Mouse (Mus musculus) hindbrain, embryonic 11.5 days (tissue): ENCODE results near the gene Abca17. TPM values are rescaled to one million over a fixed set of nuclear protein-coding genes. Genes with fewer than 3 reads are reported as not detected.

Source experiments
- ATAC-seq: fragments of 200-750 bp; cut with Nextera tagmentation; 2 replicates; pipeline ENCODE4 v1.8.0; 2017; ENCODE audit warnings: mild to moderate bottlenecking, moderate TSS enrichment, moderate library complexity; ENCODE audit not compliant: low FRiP score
- DNase-seq: peaks from one replicate; pipeline ENCODE4 v3.0.0-alpha.2; 2015; ENCODE audit warnings: low spot score
- H3K27ac ChIP-seq: fragments of 300-500 bp; sonication (generic); 2 replicates; pipeline ENCODE4 v1.5.1; 2014; ENCODE audit warnings: mild to moderate bottlenecking, low read depth, low read length
- H3K27me3 ChIP-seq: fragments of 300-500 bp; sonication (generic); 2 replicates; pipeline ENCODE4 v1.6.1; 2014; ENCODE audit warnings: mild to moderate bottlenecking, low read length, moderate library complexity, mixed read lengths; ENCODE audit not compliant: control insufficient read depth, insufficient read depth
- H3K36me3 ChIP-seq: fragments of 300-500 bp; sonication (generic); 2 replicates; pipeline ENCODE4 v1.6.1; 2014; ENCODE audit warnings: mild to moderate bottlenecking, low read length, moderate library complexity, mixed read lengths; ENCODE audit not compliant: control insufficient read depth, insufficient read depth
- H3K4me1 ChIP-seq: fragments of 300-500 bp; sonication (generic); replicated peaks from 2 replicates; pipeline ENCODE4 v1.6.1; 2014; ENCODE audit warnings: low read length, mixed read lengths; ENCODE audit not compliant: control insufficient read depth, insufficient read depth
- H3K4me2 ChIP-seq: fragments of 300-500 bp; sonication (generic); replicated peaks from 2 replicates; pipeline ENCODE4 v1.6.1; 2014; ENCODE audit warnings: mild to moderate bottlenecking, low read depth, low read length
- H3K4me3 ChIP-seq: fragments of 300-500 bp; sonication (generic); 2 replicates; pipeline ENCODE4 v1.5.1; 2014; ENCODE audit warnings: low read depth, low read length
- H3K9ac ChIP-seq: fragments of 300-500 bp; sonication (generic); 2 replicates; pipeline ENCODE4 v1.6.1; 2014; ENCODE audit warnings: low read depth, low read length
- H3K9me3 ChIP-seq: fragments of 300-500 bp; sonication (generic); 2 replicates; pipeline ENCODE4 v1.6.1; 2016; ENCODE audit warnings: low read length; ENCODE audit not compliant: control insufficient read depth
- WGBS: fragments of 180-500 bp; shearing (Covaris S2); extraction: QIAGEN DNeasy Blood & Tissue Kit; methylation state at CpG from one replicate; pipeline ENCODE4 v1.1.7; 2014; 5-methylcytosine and 5-hydroxymethylcytosine counted together
- polyA plus RNA-seq: library from polyadenylated mRNA; unstranded; fragments of >200 nt; fragmentation: Nextera tagmentation; extraction: Ambion mirVana; gene quantifications from 2 replicates; pipeline ENCODE4 v1.2.1, GENCODE M21; 2014

Abca17 gene
- polyA plus RNA-seq, 1 experiment from 2014 or later = not detected

DNA sequence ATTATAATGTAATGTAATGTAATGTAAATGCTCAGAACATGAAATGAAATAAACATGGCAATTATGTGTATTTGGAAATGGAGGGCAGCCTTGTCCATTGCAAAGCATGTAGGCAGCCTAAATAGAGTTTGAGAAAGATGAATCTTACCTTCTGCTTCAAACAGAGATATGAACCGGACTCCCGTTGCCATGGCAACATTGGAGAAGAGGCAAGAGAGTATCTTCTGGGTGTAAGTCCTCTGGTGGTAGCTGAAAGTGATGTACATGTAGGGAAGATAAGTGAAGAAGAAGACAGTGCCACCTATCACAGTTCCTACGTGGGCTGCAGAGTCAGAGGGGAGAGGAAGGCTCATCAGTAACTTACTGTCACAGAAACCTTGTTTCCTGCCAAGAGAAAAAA is 30.0 kb downstream of the Abca17 start:
- Histone ChIP-seq H3K9ac (no peak overlapping the region), H3K27ac (no peak overlapping the region), H3K36me3 (no peaks in the 10 kb centered on the region), H3K9me3 (no peaks in the 10 kb centered on the region; the same call in 1 of the 2 replicates), H3K4me2 (no peak overlapping the region), H3K4me1 (no peaks in the 10 kb centered on the region), H3K4me3 (no peak overlapping the region), H3K27me3 (no peaks in the 10 kb centered on the region)
- DNase-seq (no peak), ATAC-seq (no peak)
- 90% methylated on average over 3 of the region's 3 CpGs for WGBS

GRCm38 (mm10) chr17:24307500-24307899 is 43.4 kb downstream of the Abca17 start:
- Histone ChIP-seq H3K9ac (no peak overlapping the region), H3K4me2 (no peak overlapping the region), H3K27ac (no peak overlapping the region), H3K4me3 (no peak overlapping the region), H3K36me3 (no peaks in the 10 kb centered on the region), H3K9me3 (no peaks in the 10 kb centered on the region), H3K27me3 (no peaks in the 10 kb centered on the region), H3K4me1 (no peaks in the 10 kb centered on the region)
- no peak for ATAC-seq
- 47% methylated on average over 4 of the region's 4 CpGs for WGBS
- DNase-seq = peak; percentile 12

- no peaks in the 10 kb centered on the region for H3K36me3 ChIP-seq
- H3K27ac ChIP-seq = no peak overlapping the region
- no peak overlapping the region for H3K4me3 ChIP-seq
- H3K9ac ChIP-seq = no peak overlapping the region
- no peaks in the 10 kb centered on the region for H3K4me1 ChIP-seq
- no peaks in the 10 kb centered on the region for H3K9me3 ChIP-seq
- WGBS = 87% methylated on average over 4 of the region's 4 CpGs
- DNase-seq (no peak), ATAC-seq (no peak)
- no peaks in the 10 kb centered on the region for H3K27me3 ChIP-seq
- H3K4me2 ChIP-seq = no peak overlapping the region
Measured at GRCm38 (mm10) chr17:24300651-24301050, 50.2 kb downstream of the Abca17 start.

GRCm38 (mm10) chr17:24289338-24289737 is 61.5 kb downstream of the Abca17 start:
- no peak overlapping the region for H3K27ac ChIP-seq
- no peaks in the 10 kb centered on the region for H3K27me3 ChIP-seq
- H3K4me2 ChIP-seq = no peak overlapping the region
- H3K9ac ChIP-seq = no peak overlapping the region
- no peak for ATAC-seq
- WGBS = 84% methylated on average over 5 of the region's 5 CpGs
- H3K4me1 ChIP-seq = no peaks in the 10 kb centered on the region
- no peaks in the 10 kb centered on the region for H3K9me3 ChIP-seq
- DNase-seq = no peak
- no peaks in the 10 kb centered on the region for H3K36me3 ChIP-seq
- H3K4me3 ChIP-seq = no peak overlapping the region

GRCm38 (mm10) chr17:24288477-24288876 is 62.4 kb downstream of the Abca17 start:
- ATAC-seq (no peak), DNase-seq (no peak)
- H3K9me3 ChIP-seq = no peaks in the 10 kb centered on the region
- H3K9ac ChIP-seq = no peak overlapping the region
- H3K4me1 ChIP-seq = no peaks in the 10 kb centered on the region
- no peak overlapping the region for H3K4me3 ChIP-seq
- H3K27ac ChIP-seq = no peak overlapping the region
- H3K36me3 ChIP-seq = no peaks in the 10 kb centered on the region
- WGBS = 86% methylated on average over 9 of the region's 9 CpGs
- no peak overlapping the region for H3K4me2 ChIP-seq
- no peaks in the 10 kb centered on the region for H3K27me3 ChIP-seq

DNA sequence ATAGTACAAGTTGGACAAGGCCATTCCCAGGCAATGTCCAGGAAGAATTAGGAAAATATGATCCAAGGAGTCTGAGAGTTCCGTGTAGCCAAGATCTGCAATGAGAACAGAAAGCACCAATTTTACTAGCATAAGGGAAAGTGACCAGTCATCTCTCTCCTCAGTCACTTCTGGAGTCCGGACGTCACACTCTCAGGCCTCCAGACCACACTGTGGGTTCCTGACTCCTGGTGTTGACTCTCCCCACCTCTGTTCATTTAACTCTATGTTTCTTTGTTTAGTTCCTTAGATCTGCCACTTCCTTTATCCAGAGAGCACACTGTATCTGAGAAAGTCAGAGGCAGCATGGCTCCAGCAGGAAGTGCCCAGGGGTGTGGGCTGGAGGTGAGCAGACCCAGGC is 65.2 kb downstream of the Abca17 start:
- H3K27ac ChIP-seq = no peak overlapping the region
- 67% methylated on average over 3 of the region's 3 CpGs for WGBS

GRCm38 (mm10) chr17:24283266-24283818 is 67.5 kb downstream of the Abca17 start:
- no peaks in the 10 kb centered on the region for H3K36me3 ChIP-seq
- WGBS = 78% methylated on average over 9 of the region's 9 CpGs
- DNase-seq (no peak), ATAC-seq (no peak)
- H3K27ac ChIP-seq = no peak overlapping the region
- H3K27me3 ChIP-seq = no peaks in the 10 kb centered on the region
- H3K4me3 ChIP-seq = no peak overlapping the region
- H3K4me2 ChIP-seq = no peak overlapping the region
- H3K4me1 ChIP-seq = no peaks in the 10 kb centered on the region
- H3K9ac ChIP-seq = no peak overlapping the region
- H3K9me3 ChIP-seq = no peaks in the 10 kb centered on the region

More for the DNA sequence above, 65.2 kb downstream of the Abca17 start:
- Histone ChIP-seq H3K4me3 (no peak overlapping the region), H3K9ac (no peak overlapping the region), H3K27me3 (no peaks in the 10 kb centered on the region), H3K36me3 (no peaks in the 10 kb centered on the region), H3K9me3 (no peaks in the 10 kb centered on the region), H3K4me1 (no peaks in the 10 kb centered on the region), H3K4me2 (no peak overlapping the region)
- no peak for ATAC-seq
- DNase-seq = no peak

- no peak overlapping the region for H3K4me2 ChIP-seq
- no peak overlapping the region for H3K27ac ChIP-seq
- DNase-seq = peak; percentile 8
- no peaks in the 10 kb centered on the region for H3K27me3 ChIP-seq
- H3K9me3 ChIP-seq = no peaks in the 10 kb centered on the region
- H3K9ac ChIP-seq = no peak overlapping the region
- 70% methylated on average over 4 of the region's 4 CpGs for WGBS
- H3K36me3 ChIP-seq = no peaks in the 10 kb centered on the region
- no peak for ATAC-seq
- H3K4me3 ChIP-seq = no peak overlapping the region
- H3K4me1 ChIP-seq = no peaks in the 10 kb centered on the region
Measured at GRCm38 (mm10) chr17:24282637-24283036, 68.2 kb downstream of the Abca17 start.

- H3K9ac ChIP-seq = no peak overlapping the region
- H3K4me2 ChIP-seq = no peak overlapping the region
- 89% methylated on average over 4 of the region's 4 CpGs for WGBS
- no peaks in the 10 kb centered on the region for H3K9me3 ChIP-seq
- DNase-seq = no peak
- H3K27me3 ChIP-seq = no peaks in the 10 kb centered on the region
- H3K4me1 ChIP-seq = no peaks in the 10 kb centered on the region
- H3K27ac ChIP-seq = no peak overlapping the region
- H3K4me3 ChIP-seq = no peak overlapping the region
- no peaks in the 10 kb centered on the region for H3K36me3 ChIP-seq
- no peak for ATAC-seq
Measured at GRCm38 (mm10) chr17:24279907-24280306, 71.0 kb downstream of the Abca17 start.
